Mouse (Mus musculus) liver, embryonic 14.5 days (tissue): ENCODE measurements around the gene Vmn1r208. TPM values are rescaled to one million over a fixed set of nuclear protein-coding genes. Genes with fewer than 3 reads are reported as not detected.
"Not testable (repeated sequence)": the region's sequence is repeated elsewhere in the genome, so short reads cannot be mapped to it uniquely, and the experiment has no call there.

Experiments
- ATAC-seq: fragments of 200-750 bp; cut with Nextera tagmentation; 2 replicates; pipeline ENCODE4 v1.8.0; 2017; ENCODE audit warnings: moderate number of reproducible peaks, mild to moderate bottlenecking, moderate library complexity; ENCODE audit not compliant: insufficient read depth
- DNase-seq, 3 experiments: peaks; one replicate each; pipeline ENCODE4 v3.0.0-alpha.2; 2012 to 2013; ENCODE audit warnings: low read depth in 3 of 3, low spot score in 3 of 3
- H3K27ac ChIP-seq: fragments of 300-500 bp; sonication (generic); 2 replicates; pipeline ENCODE4 v1.5.1; 2014; ENCODE audit warnings: moderate library complexity, mild to moderate bottlenecking, control low read depth, inconsistent platforms
- H3K27me3 ChIP-seq: fragments of 300-500 bp; sonication (generic); 2 replicates; pipeline ENCODE4 v1.6.1; 2014; ENCODE audit warnings: mild to moderate bottlenecking, low read length, moderate library complexity; ENCODE audit not compliant: control insufficient read depth, insufficient read depth
- H3K36me3 ChIP-seq: fragments of 300-500 bp; sonication (generic); replicated peaks from 2 replicates; pipeline ENCODE4 v1.6.1; 2014; ENCODE audit warnings: low read depth; ENCODE audit not compliant: control insufficient read depth, insufficient read depth
- H3K4me1 ChIP-seq, 2 experiments: fragments of 200-500 bp in 1 of 2; fragments of 300-500 bp in 1 of 2; sonication (generic) in 1 of 2; replicated peaks; 2 replicates each; pipeline ENCODE4 v1.6.1; 2012 to 2014; ENCODE audit warnings: antibody characterized with exemption in 1 of 2, inconsistent platforms in 1 of 2, low read length in 1 of 2; ENCODE audit not compliant: control insufficient read depth in 2 of 2, insufficient read depth in 2 of 2
- H3K4me2 ChIP-seq: fragments of 300-500 bp; sonication (generic); 2 replicates; pipeline ENCODE4 v1.6.1; 2014; ENCODE audit warnings: low read depth, mild to moderate bottlenecking, control low read depth, moderate library complexity
- H3K4me3 ChIP-seq, 2 experiments: fragments of 200-500 bp in 1 of 2; fragments of 300-500 bp in 1 of 2; sonication (generic) in 1 of 2; 2 replicates each; pipeline ENCODE4 v1.5.1; 2012 to 2014; ENCODE audit warnings: low read depth in 2 of 2, low read length in 2 of 2, mild to moderate bottlenecking in 2 of 2, control low read depth in 1 of 2, inconsistent platforms in 1 of 2, moderate library complexity in 1 of 2; ENCODE audit not compliant: insufficient read depth in 1 of 2
- H3K9ac ChIP-seq: fragments of 300-500 bp; sonication (generic); replicated peaks from 2 replicates; pipeline ENCODE4 v1.6.1; 2014; ENCODE audit warnings: mild to moderate bottlenecking, control low read depth, moderate library complexity
- H3K9me3 ChIP-seq: fragments of 300-500 bp; sonication (generic); 2 replicates; pipeline ENCODE4 v1.6.1; 2016; ENCODE audit warnings: low read length, mixed read lengths; ENCODE audit not compliant: control insufficient read depth
- CTCF ChIP-seq: IDR thresholded peaks from 2 replicates; pipeline ENCODE4 v1.5.1; 2016; ENCODE audit warnings: antibody characterized with exemption, low read depth, control low read depth
- EP300 ChIP-seq: IDR thresholded peaks from 2 replicates; pipeline ENCODE4 v1.6.1; 2016; ENCODE audit warnings: antibody characterized with exemption, low read depth
- polyA plus RNA-seq, 2 experiments: library from polyadenylated mRNA; depleted of rRNA in 1 of 2; stranded (reverse) in 1 of 2; unstranded in 1 of 2; fragments of >200 nt; fragmentation: Nextera tagmentation in 1 of 2; extraction: Ambion mirVana in 1 of 2; gene quantifications; 2 replicates each; pipeline versions ENCODE4 v1.2.1 to v1.2.3; 2012 to 2014

Gene Vmn1r208
- polyA plus RNA-seq, 2 experiments, result not detected

GRCm38 (mm10) chr13:22747524-22747923 is 29.7 kb downstream of the Vmn1r208 start:
- Histone ChIP-seq H3K27me3 (no peaks in the 10 kb centered on the region), H3K9ac (no peak overlapping the region), H3K27ac (no peak overlapping the region), H3K9me3 (no peaks in the 10 kb centered on the region), H3K4me2 (no peak overlapping the region), H3K36me3 (no peaks in the 10 kb centered on the region), H3K4me1 (no peaks in the 10 kb centered on the region), H3K4me3 (no peak overlapping the region)
- no peak for TF ChIP-seq CTCF
- no peak for TF ChIP-seq EP300
- ATAC-seq (no peak), DNase-seq (no peak)

GRCm38 (mm10) chr13:22729529-22729928 is 47.7 kb downstream of the Vmn1r208 start, which contains the start of gene Vmn1r207-ps:
Vmn1r207-ps (minus strand) TSS chr13:22729629.
- H3K27ac ChIP-seq, ATAC-seq, DNase-seq, H3K4me3 ChIP-seq, H3K9ac ChIP-seq, H3K4me1 ChIP-seq, H3K27me3 ChIP-seq, H3K36me3 ChIP-seq, H3K4me2 ChIP-seq, H3K9me3 ChIP-seq: not testable (repeated sequence)

Other genes starting within 250 kb of the Vmn1r208 start
- gene Vmn1r204, start 224.2 kb downstream of the Vmn1r208 start, polyA plus RNA-seq (2012; rRNA removed), result not detected in 2 replicates
- gene Vmn1r204, start 224.2 kb downstream of the Vmn1r208 start, polyA plus RNA-seq (2014; fragmentation: Nextera tagmentation; extraction: Ambion mirVana), result not detected in 2 replicates
- not detected in 2 replicates for gene Vmn1r205, start 184.4 kb downstream of the Vmn1r208 start, polyA plus RNA-seq (2012; rRNA removed)
- gene Vmn1r205, start 184.4 kb downstream of the Vmn1r208 start, polyA plus RNA-seq (2014; fragmentation: Nextera tagmentation; extraction: Ambion mirVana), result not detected in 2 replicates
- gene Vmn1r206, start 153.1 kb downstream of the Vmn1r208 start, polyA plus RNA-seq (2012; rRNA removed), result not detected in 2 replicates
- gene Vmn1r206, start 153.1 kb downstream of the Vmn1r208 start, polyA plus RNA-seq (2014; fragmentation: Nextera tagmentation; extraction: Ambion mirVana), result not detected in 2 replicates
- gene Vmn1r207-ps, start 47.8 kb downstream of the Vmn1r208 start, polyA plus RNA-seq (2012; rRNA removed), result not detected in 2 replicates
- gene Vmn1r207-ps, start 47.8 kb downstream of the Vmn1r208 start, polyA plus RNA-seq (2014; fragmentation: Nextera tagmentation; extraction: Ambion mirVana), result not detected in 2 replicates
- not detected in 2 replicates for gene Vmn1r209, start 32.3 kb upstream of the Vmn1r208 start, polyA plus RNA-seq (2012; rRNA removed)
- not detected in 2 replicates for gene Vmn1r209, start 32.3 kb upstream of the Vmn1r208 start, polyA plus RNA-seq (2014; fragmentation: Nextera tagmentation; extraction: Ambion mirVana)
- not detected in 2 replicates for gene Vmn1r210, start 53.9 kb upstream of the Vmn1r208 start, polyA plus RNA-seq (2012; rRNA removed)
- gene Vmn1r210, start 53.9 kb upstream of the Vmn1r208 start, polyA plus RNA-seq (2014; fragmentation: Nextera tagmentation; extraction: Ambion mirVana), result not detected in 2 replicates
- gene Vmn1r211, start 80.2 kb upstream of the Vmn1r208 start, polyA plus RNA-seq (2012; rRNA removed), result not detected in 2 replicates
- gene Vmn1r211, start 80.2 kb upstream of the Vmn1r208 start, polyA plus RNA-seq (2014; fragmentation: Nextera tagmentation; extraction: Ambion mirVana), result not detected in 2 replicates
- not detected in 2 replicates for gene Vmn1r212, start 106.8 kb upstream of the Vmn1r208 start, polyA plus RNA-seq (2012; rRNA removed)
- not detected in 2 replicates for gene Vmn1r212, start 106.8 kb upstream of the Vmn1r208 start, polyA plus RNA-seq (2014; fragmentation: Nextera tagmentation; extraction: Ambion mirVana)
- gene Vmn1r213, start 230.3 kb upstream of the Vmn1r208 start, polyA plus RNA-seq (2012; rRNA removed), result not detected in 2 replicates
- gene Vmn1r213, start 230.3 kb upstream of the Vmn1r208 start, polyA plus RNA-seq (2014; fragmentation: Nextera tagmentation; extraction: Ambion mirVana), result not detected in 2 replicates